Mouse (Mus musculus) heart, postnatal 14 days (tissue): ENCODE data around the gene Acsl4. TPM values are rescaled to one million over a fixed set of nuclear protein-coding genes. Genes with fewer than 3 reads are reported as not detected.

ENCODE experiments used
- DNase-seq, 2 experiments: peaks; one replicate each; pipeline ENCODE4 v3.0.0; 2021 to 2022
- intact Hi-C: fragments of 180-260 bp; cut with DNase I; formaldehyde crosslinking; loops from one replicate; pipeline ENCODE4 v1.15.1; 2025
- total RNA-seq, 2 experiments: library from RNA; stranded (reverse); gene quantifications; 2 replicates each; pipeline ENCODE4 v1.2.3; 2021

Acsl4 gene
- total RNA-seq, 2 experiments from 2014 or later = 11.1 to 12.0 TPM

GRCm38 (mm10) chrX:142369935-142370334 is 20.4 kb downstream of the Acsl4 start:
- intact Hi-C loops = loop anchor here (10.0 kb wide), 1 partner anchor 435 kb away; no protein-coding TSS in a partner anchor
- DNase-seq = peak in 1 of 2 experiments; percentile 16

DNA sequence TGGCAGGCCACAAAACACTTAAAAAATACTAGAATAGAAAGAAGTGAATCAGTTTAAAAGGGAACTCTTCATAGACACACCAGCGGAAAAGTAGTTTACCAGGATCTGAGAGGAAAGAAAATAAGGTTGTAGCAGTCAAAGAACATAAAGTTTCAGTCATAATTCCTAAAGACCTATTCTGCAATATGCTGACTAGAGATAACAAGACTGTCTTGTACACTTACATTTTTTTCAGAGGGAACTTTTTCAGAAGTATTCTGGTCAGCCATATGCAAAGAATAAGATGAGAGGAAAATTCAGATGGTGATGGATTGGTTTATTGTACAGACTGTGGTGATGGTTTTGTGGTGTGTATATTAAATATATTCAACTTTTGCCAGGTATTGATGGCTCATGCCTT is 26.5 kb downstream of the Acsl4 start:
- intact Hi-C loops = no loop called here
- no peak for DNase-seq

DNA sequence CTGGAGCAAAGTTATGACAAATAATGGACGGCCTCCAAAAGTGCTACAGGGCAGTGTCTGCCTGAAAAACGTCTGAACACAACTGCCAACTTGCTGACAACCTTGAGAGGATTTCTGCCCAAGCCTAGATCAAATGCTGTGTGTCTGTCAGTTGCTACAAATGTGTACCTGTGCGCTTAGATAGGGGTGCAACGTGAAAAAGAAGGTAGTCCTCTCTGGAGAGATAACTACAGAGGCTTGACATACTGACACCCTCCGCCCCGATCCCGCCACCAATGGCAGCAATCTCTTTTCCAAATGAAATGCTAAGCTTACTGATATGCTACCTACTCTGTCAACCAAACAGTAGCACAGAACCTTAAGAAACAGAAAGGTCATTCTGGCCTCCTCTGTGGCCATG is 31.3 kb downstream of the Acsl4 start:
- no peak for DNase-seq
- intact Hi-C loops = no loop called here

GRCm38 (mm10) chrX:142358427-142358826 is 31.9 kb downstream of the Acsl4 start:
- intact Hi-C loops = no loop called here
- no peak for DNase-seq

DNA sequence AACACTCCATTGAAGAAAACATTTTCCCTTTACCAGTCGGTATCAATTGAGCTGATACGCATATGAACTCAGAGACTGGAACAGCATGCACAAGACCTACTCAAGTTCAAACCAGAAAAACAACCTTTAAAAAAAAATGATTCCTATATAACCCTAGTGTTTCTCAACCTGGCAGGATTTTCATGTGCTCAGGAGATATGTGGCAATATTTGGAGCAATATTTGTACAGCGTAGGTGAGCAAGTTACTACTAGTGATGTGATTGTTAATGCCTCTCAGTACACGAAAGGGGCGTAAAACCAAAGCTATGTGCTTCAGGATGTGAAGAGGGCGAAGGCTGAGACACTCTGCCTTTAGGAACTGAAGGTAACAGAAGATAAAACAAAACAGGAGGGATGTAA is 54.1 kb downstream of the Acsl4 start:
- intact Hi-C loops = no loop called here
- DNase-seq = no peak

GRCm38 (mm10) chrX:142335502-142335901 is 54.8 kb downstream of the Acsl4 start:
- DNase-seq = no peak
- intact Hi-C loops = no loop called here

DNA sequence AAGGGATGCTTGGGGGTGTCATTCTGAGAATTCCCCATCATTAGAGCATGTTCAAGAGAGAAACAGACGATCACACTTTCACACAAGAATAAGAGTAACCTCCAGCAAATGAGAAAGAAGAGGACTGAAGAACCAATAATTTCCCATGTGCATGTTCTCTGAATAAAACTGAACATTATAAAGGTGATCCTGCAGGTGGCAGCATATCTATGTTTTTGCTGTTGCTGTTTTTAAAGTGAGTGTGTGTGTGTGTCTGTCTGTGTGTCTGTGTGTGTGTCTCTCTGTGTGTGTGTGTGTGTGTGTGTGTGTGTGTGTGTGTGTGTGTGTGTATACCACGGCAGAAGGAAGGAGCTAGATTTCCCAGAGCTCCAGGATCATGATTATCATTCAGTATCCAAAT is 64.6 kb downstream of the Acsl4 start:
- peak in 1 of 2 experiments; percentile 13 for DNase-seq
- intact Hi-C loops = loop anchor here (5.0 kb wide), 1 partner anchor 202 kb away; no protein-coding TSS in a partner anchor

DNA sequence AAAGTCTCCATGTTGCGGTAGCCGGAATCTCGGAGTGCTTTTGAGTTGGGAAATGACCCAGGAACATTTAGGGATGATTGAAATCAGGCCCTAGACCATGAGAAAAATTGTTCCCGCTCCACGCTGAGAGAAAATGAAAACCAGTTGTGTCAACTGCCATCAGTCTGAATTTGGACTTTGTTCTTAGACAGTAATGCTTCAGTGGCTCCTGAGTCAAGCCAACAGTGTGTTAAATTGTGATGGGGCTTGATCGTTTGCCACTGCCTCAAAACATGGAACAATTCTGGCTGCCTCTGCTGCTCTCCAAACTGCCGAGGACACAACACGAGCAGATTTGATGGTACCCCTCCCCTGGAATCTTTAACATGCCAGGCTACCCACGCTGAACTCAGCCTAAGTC is 74.2 kb downstream of the Acsl4 start:
- intact Hi-C loops = loop anchor here (10.0 kb wide), 1 partner anchor 81 kb away; no protein-coding TSS in a partner anchor
- DNase-seq = no peak

DNA sequence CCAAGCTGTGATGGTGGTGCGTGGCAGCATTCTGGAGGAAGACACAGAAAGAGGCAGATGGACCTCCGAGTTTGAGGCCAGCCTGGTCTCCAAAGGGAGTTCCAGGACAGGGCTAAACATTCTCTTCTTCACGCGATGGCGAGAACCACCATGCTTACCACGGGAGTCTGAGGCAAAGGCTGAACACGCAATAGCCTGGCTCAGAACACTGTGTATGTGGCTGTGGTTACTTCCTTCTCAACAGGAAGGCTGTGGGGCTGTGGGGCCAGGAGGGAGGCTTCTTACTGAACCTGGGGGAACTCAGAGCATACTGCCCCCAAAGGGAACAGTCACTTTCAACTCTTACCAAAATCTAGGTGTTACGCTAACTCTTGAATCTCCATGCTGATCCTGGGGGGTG is 75.1 kb downstream of the Acsl4 start:
- DNase-seq = no peak
- intact Hi-C loops = loop anchor here (10.0 kb wide), 1 partner anchor 80 kb away; no protein-coding TSS in a partner anchor

- peak; percentile 64 to 71 for DNase-seq
Measured at GRCm38 (mm10) chrX:142314307-142315024, 75.9 kb downstream of the Acsl4 start.

GRCm38 (mm10) chrX:142310431-142310830 is 79.9 kb downstream of the Acsl4 start:
- DNase-seq = no peak
- intact Hi-C loops = loop anchor here (10.0 kb wide), 1 partner anchor 76 kb away; no protein-coding TSS in a partner anchor

More at GRCm38 (mm10) chrX:142314307-142315024, 75.9 kb downstream of the Acsl4 start:
- intact Hi-C loops = loop anchor here (1.0 to 10.0 kb wide), 2 partner anchors 80 to 114 kb away; no protein-coding TSS in a partner anchor

DNA sequence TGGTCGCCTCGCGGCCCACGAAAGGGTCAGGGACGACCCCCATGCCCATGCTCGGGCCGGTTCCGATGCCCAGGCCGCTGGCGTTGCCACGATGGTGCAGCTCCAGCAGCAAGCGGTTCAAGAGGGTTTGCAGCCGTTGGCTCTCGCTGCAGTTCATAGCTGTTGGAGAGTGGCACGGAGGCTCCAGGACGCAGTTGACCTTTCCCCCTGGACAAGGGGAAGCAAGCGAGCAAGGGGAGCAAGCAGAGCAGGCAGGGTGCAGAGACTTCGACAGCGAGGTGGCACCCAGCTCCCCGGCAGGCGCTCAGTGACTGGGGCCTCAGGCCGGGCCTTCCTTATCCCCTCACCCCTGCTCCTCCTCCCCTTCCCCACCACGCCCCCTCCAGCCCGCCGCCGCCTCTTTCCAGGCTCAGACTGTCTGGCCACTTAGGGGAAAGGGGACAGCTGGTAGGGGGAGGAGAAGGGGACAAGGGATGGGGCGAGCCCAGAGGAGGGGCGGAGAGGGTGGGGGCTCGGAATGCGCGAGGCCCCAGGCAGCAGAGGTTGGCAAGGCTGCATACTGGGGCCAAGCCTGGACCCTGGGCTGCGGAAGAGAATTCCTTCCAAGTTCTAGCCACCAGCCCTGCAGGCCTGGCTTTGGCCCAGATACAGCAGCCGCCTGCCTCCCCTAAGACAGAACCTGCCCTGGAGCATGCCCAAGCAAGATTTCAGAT is 84.3 kb downstream of the Acsl4 start, which contains the start of gene Kcne1l:
Gene Kcne1l, minus strand, starts transcription at position 426 of the 713 bp plus-strand sequence.
- intact Hi-C loops = no loop called here
- DNase-seq = peak; percentile 2 to 3

DNA sequence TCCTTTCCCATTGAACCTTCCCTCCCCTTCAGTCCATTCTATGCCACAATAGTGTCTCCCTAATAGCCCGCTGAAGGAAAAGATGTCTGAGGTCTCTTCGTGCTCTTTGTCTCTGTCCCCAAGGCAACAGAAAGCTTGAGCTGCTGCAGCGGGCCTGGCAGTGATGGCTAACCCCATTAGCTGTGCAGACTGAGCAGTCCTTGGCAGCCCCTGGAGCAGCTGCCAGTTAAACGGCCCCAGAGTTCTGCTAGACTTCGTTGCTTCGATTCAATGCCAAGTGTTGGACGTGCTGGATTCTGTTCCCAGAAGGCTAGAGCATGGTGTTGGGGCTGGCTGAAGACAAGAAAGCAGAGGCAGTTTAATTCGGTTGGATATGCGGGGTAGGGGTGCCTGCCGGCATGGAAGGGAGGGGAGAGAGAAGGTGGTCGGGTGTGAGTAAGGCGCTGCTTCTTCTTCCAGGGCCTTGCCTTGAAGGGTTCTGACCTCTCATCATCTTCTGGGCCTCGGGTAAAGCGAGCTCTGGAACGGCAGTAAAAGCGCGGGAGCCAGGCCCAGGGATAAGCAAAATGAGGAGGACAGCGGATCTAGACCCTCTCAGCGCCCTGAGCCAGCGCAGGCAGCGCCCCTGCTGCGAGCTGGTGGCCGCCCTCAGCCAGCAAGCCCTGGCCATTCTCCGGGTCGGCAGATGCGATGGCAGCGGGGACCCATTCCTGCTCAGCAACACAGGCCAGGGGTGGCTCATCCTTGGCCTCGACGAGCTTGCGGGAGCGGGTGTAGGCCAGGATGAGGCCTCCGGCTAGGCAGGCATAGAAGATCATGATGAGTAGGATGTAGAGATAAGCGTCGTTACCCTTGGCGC is 85.1 kb downstream of the Acsl4 start:
- intact Hi-C loops = no loop called here
- peak in 1 of 2 experiments; percentile 1 for DNase-seq

- no peak for DNase-seq
- intact Hi-C loops = no loop called here
Measured at GRCm38 (mm10) chrX:142304592-142304991, 85.7 kb downstream of the Acsl4 start.

DNA sequence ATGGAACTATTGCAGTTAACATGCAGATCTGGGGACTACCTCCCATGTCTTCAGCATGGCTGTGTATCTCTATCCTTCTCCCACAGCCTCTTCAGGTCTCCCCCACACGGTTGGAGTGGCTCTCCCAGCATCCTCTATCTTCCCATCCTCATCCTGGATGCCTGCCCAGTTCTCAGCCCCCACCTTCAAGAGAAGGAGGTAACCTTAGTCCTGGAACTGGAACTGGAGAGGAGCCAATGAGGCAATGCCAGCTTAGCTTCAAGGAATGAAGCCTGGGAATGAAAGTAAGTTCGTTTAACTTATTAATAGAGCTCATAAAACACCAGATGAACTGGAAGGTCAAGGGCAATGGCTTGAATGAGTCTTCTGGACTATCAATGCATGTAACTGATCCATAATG is 86.9 kb downstream of the Acsl4 start:
- DNase-seq = no peak
- intact Hi-C loops = no loop called here

- DNase-seq = no peak
Measured at GRCm38 (mm10) chrX:142285905-142286304, 104.4 kb downstream of the Acsl4 start.

GRCm38 (mm10) chrX:142276573-142276972 is 113.8 kb downstream of the Acsl4 start:
- intact Hi-C loops = no loop called here
- no peak for DNase-seq

More at GRCm38 (mm10) chrX:142285905-142286304, 104.4 kb downstream of the Acsl4 start:
- intact Hi-C loops = no loop called here

DNA sequence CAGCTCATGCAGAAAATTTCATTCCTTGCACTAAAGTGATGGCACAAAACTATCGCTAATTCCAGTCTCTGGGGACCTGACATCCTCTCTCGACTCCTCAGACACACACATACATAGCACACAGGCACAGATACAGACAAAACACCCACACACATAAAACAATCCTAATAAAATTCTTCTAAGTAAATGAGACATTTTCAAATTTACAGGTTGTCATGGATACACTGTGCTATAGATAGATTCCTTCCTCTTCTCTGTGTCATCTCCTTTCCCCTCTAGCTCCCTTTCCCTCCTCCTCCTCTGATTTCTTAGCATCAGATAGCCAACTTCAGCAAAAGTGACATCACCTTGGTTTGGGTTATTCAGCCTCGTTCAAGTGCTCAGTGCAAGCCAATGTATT is 114.3 kb downstream of the Acsl4 start:
- DNase-seq = no peak
- intact Hi-C loops = no loop called here
